Mouse (Mus musculus): ENCODE results near the gene Fubp3. TPM values are rescaled to one million over a fixed set of nuclear protein-coding genes. Genes with fewer than 3 reads are reported as not detected.

The Fubp3 gene
- polyA plus RNA-seq, 1 experiment from 2014 or later, result 79.3 TPM

- Histone ChIP-seq H3K27me3 (replicated peaks) (peaks cover 72% of the 10 kb centered on the region), H3K4me3 (replicated peaks) (peak overlapping the region; percentile 52), H3K36me3 (no peaks in the 10 kb centered on the region), H3K4me1 (peaks cover 11% of the 10 kb centered on the region; the same call in 1 of the 2 replicates), H3K9me3 (no peaks in the 10 kb centered on the region), H3K9ac (no peak overlapping the region), H3K27ac (no peak overlapping the region), H3K4me2 (peak overlapping the region; percentile 99)
- no peak for ATAC-seq (ENCODE audit: insufficient read depth, low FRiP score, low read depth)
- under 1% methylated on average over 105 of the region's 109 CpGs for WGBS
Observed at GRCm38 (mm10) chr2:31653971-31654853, 81.8 kb downstream of the Fubp3 start.

- H3K4me3 ChIP-seq (replicated peaks), result peak overlapping the region; percentile 52
- H3K36me3 ChIP-seq, result no peaks in the 10 kb centered on the region
- H3K27ac ChIP-seq, result no peak overlapping the region
- H3K9me3 ChIP-seq, result no peaks in the 10 kb centered on the region
- peaks cover 64% of the 10 kb centered on the region for H3K27me3 ChIP-seq (replicated peaks)
- peak overlapping the region; percentile 99 for H3K4me2 ChIP-seq
- ATAC-seq (ENCODE audit: insufficient read depth, low FRiP score, low read depth), result no peak
- no peak overlapping the region for H3K9ac ChIP-seq
- H3K4me1 ChIP-seq, result peaks cover 11% of the 10 kb centered on the region; the same call in 1 of the 2 replicates
- WGBS, result 4% methylated on average over 22 of the region's 22 CpGs
Observed at GRCm38 (mm10) chr2:31654854-31655559, 82.6 kb downstream of the Fubp3 start.

DNA sequence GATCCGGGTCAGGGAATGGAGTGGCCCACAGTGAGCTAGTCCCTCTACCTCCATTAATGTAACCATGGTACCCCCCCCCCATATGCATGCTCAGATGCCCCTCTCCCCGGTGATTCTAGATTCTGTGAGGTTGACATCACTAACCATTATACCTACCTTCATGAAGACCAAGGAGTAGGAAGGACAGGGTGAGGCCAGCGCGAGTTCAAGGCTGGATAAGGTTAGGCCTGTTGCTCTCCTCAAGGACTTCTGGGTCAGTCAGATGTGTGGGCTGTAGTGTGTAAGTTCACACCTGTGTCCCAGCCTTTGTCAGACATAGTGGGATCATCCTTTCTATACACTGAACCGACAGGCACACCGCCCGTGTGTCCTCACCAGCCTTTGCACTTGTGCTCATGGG is 83.9 kb downstream of the Fubp3 start:
- 84% methylated on average over 7 of the region's 7 CpGs for WGBS
- no peak overlapping the region for H3K4me2 ChIP-seq
- no peak overlapping the region for H3K27ac ChIP-seq
- H3K27me3 ChIP-seq (replicated peaks), result peaks cover 54% of the 10 kb centered on the region
- peaks cover 11% of the 10 kb centered on the region; the same call in 1 of the 2 replicates for H3K4me1 ChIP-seq
- H3K36me3 ChIP-seq, result no peaks in the 10 kb centered on the region
- no peak for ATAC-seq (ENCODE audit: insufficient read depth, low FRiP score, low read depth)
- no peak overlapping the region for H3K9ac ChIP-seq
- H3K4me3 ChIP-seq (replicated peaks), result no peak overlapping the region
- H3K9me3 ChIP-seq, result no peaks in the 10 kb centered on the region

- Histone ChIP-seq H3K4me2 (no peak overlapping the region), H3K27me3 (replicated peaks) (0 out of 2 replicates have a peak, but pooled peaks cover 4% of the 10 kb centered on the region), H3K4me1 (no peaks in the 10 kb centered on the region), H3K27ac (no peak overlapping the region), H3K9ac (no peak overlapping the region), H3K4me3 (replicated peaks) (no peak overlapping the region), H3K36me3 (no peaks in the 10 kb centered on the region), H3K9me3 (no peaks in the 10 kb centered on the region)
- peak; percentile 43; the same call in 1 of the 2 replicates for ATAC-seq (ENCODE audit: insufficient read depth, low FRiP score, low read depth)
- 46% methylated on average over 8 of the region's 8 CpGs for WGBS
Observed at GRCm38 (mm10) chr2:31662939-31663803, 90.7 kb downstream of the Fubp3 start.

- Histone ChIP-seq H3K4me1 (no peaks in the 10 kb centered on the region), H3K27ac (no peak overlapping the region), H3K9me3 (no peaks in the 10 kb centered on the region), H3K9ac (no peak overlapping the region), H3K27me3 (replicated peaks) (0 out of 2 replicates have a peak, but pooled peaks cover 4% of the 10 kb centered on the region), H3K4me3 (replicated peaks) (no peak overlapping the region), H3K36me3 (no peaks in the 10 kb centered on the region), H3K4me2 (no peak overlapping the region)
- WGBS, result 77% methylated on average over 1 of the region's 1 CpGs
- ATAC-seq (ENCODE audit: insufficient read depth, low FRiP score, low read depth), result no peak
Observed at GRCm38 (mm10) chr2:31663804-31664180, 91.3 kb downstream of the Fubp3 start.

Small RNAs within 50 kb of the gene (microRNA-seq; reads per million reads assigned to microRNA genes)
- 0.77 reads per million for gene Mir6998

Other genes with a start within 250 kb of the Fubp3 start
- 153 and 178 TPM in 2 replicates for gene Ass1, start 102.4 kb upstream of the Fubp3 start, polyA plus RNA-seq (2015; fragmentation: Nextera tagmentation; extraction: Ambion mirVana)
- gene Prdm12, start 67.4 kb downstream of the Fubp3 start, polyA plus RNA-seq (2015; fragmentation: Nextera tagmentation; extraction: Ambion mirVana), result not detected in 2 replicates
- 59.9 and 60.5 TPM in 2 replicates for gene Exosc2, start 98.1 kb downstream of the Fubp3 start, polyA plus RNA-seq (2015; fragmentation: Nextera tagmentation; extraction: Ambion mirVana)
- gene Abl1, start 115.7 kb downstream of the Fubp3 start, polyA plus RNA-seq (2015; fragmentation: Nextera tagmentation; extraction: Ambion mirVana), result 30.2 and 34.5 TPM in 2 replicates
- gene Qrfp, start 237.9 kb downstream of the Fubp3 start, polyA plus RNA-seq (2015; fragmentation: Nextera tagmentation; extraction: Ambion mirVana), result 0.05 and 0.09 TPM in 2 replicates